Mouse (Mus musculus): Measurements from ENCODE around the gene Nktr.

The Nktr gene

GRCm38 (mm10) chr9:121718792-121719318, at the start of gene Nktr:
Gene Nktr (plus strand): TSS chr9:121719169.
- peak; percentile 98 for DNase-seq (ENCODE audit: low read depth, low spot score)

GRCm38 (mm10) chr9:121669348-121669791, 49.6 kb upstream of the Nktr start:
- DNase-seq (ENCODE audit: low read depth, low spot score) = peak; percentile 63

- peak; percentile 59 for DNase-seq (ENCODE audit: low read depth, low spot score)
Observed at GRCm38 (mm10) chr9:121671300-121671699, 47.7 kb upstream of the Nktr start.

GRCm38 (mm10) chr9:121672311-121672710, 46.7 kb upstream of the Nktr start:
- no peak for DNase-seq (ENCODE audit: low read depth, low spot score)

- no peak for DNase-seq (ENCODE audit: low read depth, low spot score)
Observed at GRCm38 (mm10) chr9:121673716-121674115, 45.3 kb upstream of the Nktr start.

- no peak for DNase-seq (ENCODE audit: low read depth, low spot score)
Observed at GRCm38 (mm10) chr9:121675011-121675410, 44.0 kb upstream of the Nktr start.

GRCm38 (mm10) chr9:121675556-121675955, 43.4 kb upstream of the Nktr start:
- no peak for DNase-seq (ENCODE audit: low read depth, low spot score)

GRCm38 (mm10) chr9:121677069-121677468, 41.9 kb upstream of the Nktr start:
- DNase-seq (ENCODE audit: low read depth, low spot score) = no peak

- DNase-seq (ENCODE audit: low read depth, low spot score) = no peak
Observed at GRCm38 (mm10) chr9:121677476-121677875, 41.5 kb upstream of the Nktr start.

GRCm38 (mm10) chr9:121679549-121679948, 39.4 kb upstream of the Nktr start:
- peak; percentile 67 for DNase-seq (ENCODE audit: low read depth, low spot score)

- no peak for DNase-seq (ENCODE audit: low read depth, low spot score)
Observed at GRCm38 (mm10) chr9:121681191-121681590, 37.8 kb upstream of the Nktr start.

- no peak for DNase-seq (ENCODE audit: low read depth, low spot score)
Observed at GRCm38 (mm10) chr9:121682037-121682680, 36.8 kb upstream of the Nktr start.

- DNase-seq (ENCODE audit: low read depth, low spot score) = no peak
Observed at GRCm38 (mm10) chr9:121684702-121685101, 34.3 kb upstream of the Nktr start.

GRCm38 (mm10) chr9:121690200-121690651, 28.7 kb upstream of the Nktr start:
- DNase-seq (ENCODE audit: low read depth, low spot score) = no peak

GRCm38 (mm10) chr9:121690734-121691133, 28.2 kb upstream of the Nktr start:
- DNase-seq (ENCODE audit: low read depth, low spot score) = no peak

- no peak for DNase-seq (ENCODE audit: low read depth, low spot score)
Observed at GRCm38 (mm10) chr9:121694736-121695135, 24.2 kb upstream of the Nktr start.

- DNase-seq (ENCODE audit: low read depth, low spot score) = no peak
Observed at GRCm38 (mm10) chr9:121696626-121697025, 22.3 kb upstream of the Nktr start.

GRCm38 (mm10) chr9:121697150-121698049, 21.6 kb upstream of the Nktr start:
- no peak for DNase-seq (ENCODE audit: low read depth, low spot score)

GRCm38 (mm10) chr9:121704261-121704645, 14.7 kb upstream of the Nktr start:
- no peak for DNase-seq (ENCODE audit: low read depth, low spot score)

- DNase-seq (ENCODE audit: low read depth, low spot score) = peak; percentile 93
Observed at GRCm38 (mm10) chr9:121704646-121705625, 14.0 kb upstream of the Nktr start, which contains the start of gene Sec22c. Gene Sec22c (minus strand): TSS chr9:121705490.

GRCm38 (mm10) chr9:121706029-121706675, 12.8 kb upstream of the Nktr start:
- DNase-seq (ENCODE audit: low read depth, low spot score) = no peak
